Mouse (Mus musculus): Measurements from ENCODE around the gene Immt. TPM values are rescaled to one million over a fixed set of nuclear protein-coding genes. Genes with fewer than 3 reads are reported as not detected.

Gene Immt
- total RNA-seq (2022), result 100 to 1,000 TPM; 138 to 153 (median 143) TPM

- DNase-seq (ENCODE audit: low spot score in 2 of 2), result peak; percentile 95 to 97
These were observed at the start of gene Immt for GRCm38 (mm10) chr6:71830690-71831580. Gene Immt, plus strand, starts transcription at chr6:71831331.

GRCm38 (mm10) chr6:71783165-71783564, 48.0 kb upstream of the Immt start:
- no peak for DNase-seq (ENCODE audit: low spot score in 2 of 2)

- no peak for DNase-seq (ENCODE audit: low spot score in 2 of 2)
These were observed 42.8 kb upstream of the Immt start for GRCm38 (mm10) chr6:71788348-71788747.

- DNase-seq (ENCODE audit: low spot score in 2 of 2), result no peak
These were observed 39.4 kb upstream of the Immt start for GRCm38 (mm10) chr6:71791771-71792170.

GRCm38 (mm10) chr6:71799391-71799790, 31.7 kb upstream of the Immt start:
- no peak for DNase-seq (ENCODE audit: low spot score in 2 of 2)

GRCm38 (mm10) chr6:71801011-71801713, 30.0 kb upstream of the Immt start:
- DNase-seq (ENCODE audit: low spot score in 2 of 2), result no peak

- peak; percentile 42 to 49 for DNase-seq (ENCODE audit: low spot score in 2 of 2)
These were observed 29.4 kb upstream of the Immt start for GRCm38 (mm10) chr6:71801714-71802094.

- DNase-seq (ENCODE audit: low spot score in 2 of 2), result no peak
These were observed 27.5 kb upstream of the Immt start for GRCm38 (mm10) chr6:71803609-71804008.

GRCm38 (mm10) chr6:71804061-71804829, 26.9 kb upstream of the Immt start:
- DNase-seq (ENCODE audit: low spot score in 2 of 2), result peak; percentile 75 to 79

- DNase-seq (ENCODE audit: low spot score in 2 of 2), result no peak
These were observed 24.4 kb upstream of the Immt start for GRCm38 (mm10) chr6:71806713-71807112.

- DNase-seq (ENCODE audit: low spot score in 2 of 2), result no peak
These were observed 21.2 kb upstream of the Immt start for GRCm38 (mm10) chr6:71809890-71810289.

GRCm38 (mm10) chr6:71812820-71813219, 18.3 kb upstream of the Immt start:
- no peak for DNase-seq (ENCODE audit: low spot score in 2 of 2)

GRCm38 (mm10) chr6:71819764-71820292, 11.3 kb upstream of the Immt start:
- DNase-seq (ENCODE audit: low spot score in 2 of 2), result no peak

- DNase-seq (ENCODE audit: low spot score in 2 of 2), result no peak
These were observed 8.0 kb upstream of the Immt start for GRCm38 (mm10) chr6:71823085-71823484.

- peak; percentile 86 to 92 for DNase-seq (ENCODE audit: low spot score in 2 of 2)
These were observed 7.6 kb upstream of the Immt start for GRCm38 (mm10) chr6:71823488-71823887.

- DNase-seq (ENCODE audit: low spot score in 2 of 2), result no peak
These were observed 7.2 kb upstream of the Immt start for GRCm38 (mm10) chr6:71823961-71824360.

GRCm38 (mm10) chr6:71826869-71827268, 4.3 kb upstream of the Immt start, which contains the start of gene Mrpl35:
Gene Mrpl35, minus strand, starts transcription at chr6:71826969.
- DNase-seq (ENCODE audit: low spot score in 2 of 2), result no peak

GRCm38 (mm10) chr6:71829768-71830167, 1.4 kb upstream of the Immt start:
- no peak for DNase-seq (ENCODE audit: low spot score in 2 of 2)

GRCm38 (mm10) chr6:71831581-71831960, 440 bp downstream of the Immt start:
- peak; percentile 98 for DNase-seq (ENCODE audit: low spot score in 2 of 2)

GRCm38 (mm10) chr6:71836811-71837210, 5.7 kb downstream of the Immt start:
- DNase-seq (ENCODE audit: low spot score in 2 of 2), result no peak

- DNase-seq (ENCODE audit: low spot score in 2 of 2), result no peak
These were observed 8.7 kb downstream of the Immt start for GRCm38 (mm10) chr6:71839815-71840214.

All from layer of hippocampus, adult 8-10 months (tissue).